Mouse (Mus musculus): ENCODE results near the gene Dgcr2. TPM values are rescaled to one million over a fixed set of nuclear protein-coding genes. Genes with fewer than 3 reads are reported as not detected.

The Dgcr2 gene
- polyA plus RNA-seq (2012; rRNA removed), result 110 and 113 TPM in 2 replicates

DNA sequence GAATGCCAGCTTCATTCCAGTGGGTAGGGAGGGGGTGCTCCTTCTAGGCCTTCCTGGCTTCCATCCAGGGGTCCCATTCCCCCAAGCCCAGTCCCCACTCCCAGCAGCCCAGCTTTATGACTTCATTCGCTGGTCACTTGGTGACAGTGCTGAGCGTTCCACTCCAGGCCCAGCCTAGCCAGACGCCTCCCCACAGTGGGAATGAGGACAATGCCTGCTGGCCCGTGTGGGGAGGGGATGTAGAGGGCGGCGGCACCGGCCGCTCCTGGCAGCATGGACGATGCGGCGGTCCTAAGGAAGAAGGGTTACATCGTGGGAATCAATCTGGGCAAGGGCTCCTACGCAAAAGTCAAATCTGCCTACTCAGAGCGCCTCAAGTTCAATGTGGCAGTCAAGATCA lies at the start of gene Dgcr2, which contains the start of gene Tssk2:
Gene Dgcr2, minus strand, starts transcription at position 101 of the 400 bp plus-strand sequence.
Gene Tssk2, plus strand, starts transcription at position 176 of the 400 bp plus-strand sequence.

DNA sequence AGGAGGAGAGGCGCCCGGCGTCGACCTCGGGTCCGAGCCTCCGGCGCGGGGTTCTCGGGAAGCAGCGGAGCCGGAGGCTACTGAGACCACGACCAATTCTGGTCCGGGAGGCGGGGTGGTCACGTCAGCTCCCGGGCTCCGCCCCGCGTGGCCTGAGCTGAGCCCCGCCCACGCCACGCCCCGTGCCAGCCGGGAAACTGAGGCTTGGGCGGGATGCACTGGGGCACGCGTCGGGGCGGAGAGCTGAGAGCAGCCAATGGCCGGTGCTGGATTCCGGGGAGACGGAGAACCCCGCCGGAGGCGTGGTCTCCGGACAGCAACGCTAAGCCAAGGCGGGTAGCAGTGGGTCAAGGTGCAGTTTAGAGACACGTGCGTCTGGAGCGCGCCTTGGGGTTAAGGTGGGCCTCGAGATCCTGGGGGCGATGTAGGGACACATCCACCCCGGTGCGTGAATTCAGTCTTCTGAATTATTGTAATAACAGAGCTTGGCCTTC lies 29.8 kb upstream of the Dgcr2 start, which contains the start of gene Slc25a1:
Gene Slc25a1, minus strand, starts transcription at position 133 of the 494 bp plus-strand sequence.

GRCm38 (mm10) chr16:17914307-17915249 lies 16.2 kb upstream of the Dgcr2 start, which contains the start of gene Gsc2:
Gene Gsc2, minus strand, starts transcription at chr16:17915059.

GRCm38 (mm10) chr16:17911052-17911595 lies 12.8 kb upstream of the Dgcr2 start, which contains the start of gene Ess2:
Gene Ess2, minus strand, starts transcription at chr16:17911348.

DNA sequence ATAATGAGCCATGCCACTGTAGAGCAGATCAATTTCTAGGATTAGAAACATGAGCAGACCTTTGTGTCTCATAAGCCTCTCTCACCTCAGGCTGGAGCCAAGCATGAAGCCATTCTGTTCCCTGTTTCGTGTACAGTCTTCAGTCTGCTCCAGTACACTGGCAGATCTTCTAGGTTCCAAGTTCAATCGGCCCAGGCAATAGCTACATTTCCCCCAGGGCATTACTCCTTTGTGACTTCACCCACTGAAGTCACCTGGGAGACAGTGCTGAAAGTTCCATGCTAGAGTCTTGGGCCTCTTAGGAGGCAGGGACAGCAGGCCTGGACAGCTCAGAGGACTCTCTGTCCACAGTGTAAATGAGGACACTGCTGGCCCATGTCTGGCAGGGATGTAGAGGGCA lies 4.4 kb downstream of the Dgcr2 start, which contains the start of gene Tssk1:
Gene Tssk1, plus strand, starts transcription at position 301 of the 400 bp plus-strand sequence.

GRCm38 (mm10) chr16:17891567-17891959 lies 6.8 kb downstream of the Dgcr2 start, which contains the start of gene Gm20518:
Gene Gm20518, minus strand, starts transcription at chr16:17891671.

DNA sequence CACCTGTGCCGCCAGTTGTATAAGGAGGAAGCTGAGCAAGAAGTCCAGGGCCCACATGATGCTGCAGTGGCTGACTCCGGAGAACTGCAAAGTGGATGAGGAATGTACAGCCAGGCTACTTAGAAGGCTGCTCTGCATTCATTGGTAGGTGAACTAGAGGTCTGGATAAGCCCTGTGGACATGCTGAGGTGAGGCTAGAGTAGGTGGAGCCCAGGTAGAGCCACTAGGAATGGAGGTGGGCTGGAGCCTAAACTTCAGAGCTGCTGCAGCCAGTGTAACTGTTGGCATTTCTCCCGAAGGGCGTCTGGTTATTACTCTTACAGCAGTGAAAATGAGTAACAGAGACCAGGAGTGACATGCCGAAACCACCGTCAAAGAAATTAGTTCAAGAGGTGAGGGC lies 60.3 kb downstream of the Dgcr2 start, which contains the start of gene Car15:
Gene Car15, minus strand, starts transcription at position 314 of the 400 bp plus-strand sequence.

DNA sequence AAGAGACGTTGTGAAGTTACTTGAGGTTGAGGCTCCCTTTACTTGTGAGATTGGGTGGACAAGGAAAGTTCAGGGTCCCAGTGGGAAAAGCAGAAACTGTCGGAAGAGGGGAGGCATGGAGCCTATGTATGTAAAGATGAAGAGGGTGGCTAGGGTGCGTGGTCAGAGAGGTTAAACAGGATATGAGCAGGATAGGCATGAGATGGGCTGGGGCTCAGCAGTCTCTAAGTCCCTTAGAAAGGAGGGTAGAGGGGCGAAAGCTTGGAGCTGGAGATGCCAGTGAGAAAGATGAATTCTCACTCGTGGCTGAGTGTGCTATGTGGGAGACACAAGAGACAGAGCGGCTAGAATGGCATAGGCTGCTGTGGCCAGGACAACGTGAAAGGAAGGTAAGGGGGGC lies 65.5 kb downstream of the Dgcr2 start, which contains the start of gene B830017H08Rik:
Gene B830017H08Rik, plus strand, starts transcription at position 301 of the 400 bp plus-strand sequence.

DNA sequence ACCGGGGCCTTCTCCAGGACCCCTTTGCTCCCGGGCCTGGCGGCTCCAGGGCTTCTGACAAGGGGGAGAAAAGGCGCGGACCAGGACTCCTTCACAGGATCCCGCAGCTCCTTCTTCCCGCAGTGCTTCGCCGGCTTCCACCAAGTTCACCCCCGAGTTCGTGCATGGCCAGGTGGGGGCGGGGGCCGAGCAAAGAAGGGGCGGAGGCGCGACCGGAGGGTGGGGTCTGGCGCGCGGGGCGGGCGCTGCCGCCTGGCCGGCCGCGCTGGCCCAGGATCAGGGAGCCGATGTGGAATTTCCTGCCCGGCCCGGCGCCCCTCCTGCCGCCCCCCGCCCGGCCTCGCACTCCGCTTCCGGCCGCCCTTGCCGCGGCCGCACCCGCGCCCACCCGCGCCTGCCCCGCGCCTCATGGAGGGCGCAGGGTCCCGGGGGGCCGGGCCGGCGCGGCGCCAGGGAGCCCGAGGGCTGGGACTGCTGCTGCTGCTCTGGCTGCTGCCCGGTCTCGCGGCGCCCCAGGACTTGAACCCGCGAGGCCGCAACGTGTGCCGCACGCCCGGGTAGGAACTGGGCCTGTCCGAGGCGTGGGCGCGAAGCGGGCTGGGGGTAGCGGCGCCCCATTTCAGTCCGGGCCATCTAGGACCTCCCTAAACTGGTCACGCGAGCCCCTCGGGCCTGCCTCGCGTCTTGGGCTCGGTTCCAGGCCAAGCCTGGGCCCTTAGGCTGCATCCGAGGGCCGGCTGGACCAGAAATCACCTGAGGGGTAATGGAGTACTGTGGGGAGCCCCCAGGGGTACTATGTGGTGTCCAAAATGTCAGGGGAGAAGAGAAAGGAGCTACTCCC lies 101.2 kb downstream of the Dgcr2 start, which contains the start of gene Scarf2:
Gene Scarf2, plus strand, starts transcription at position 312 of the 841 bp plus-strand sequence.

Other genes starting within 250 kb of the Dgcr2 start
- gene Med15, start 165.7 kb downstream of the Dgcr2 start, polyA plus RNA-seq (2012; rRNA removed), result 66.0 and 74.6 TPM in 2 replicates
- 87.9 and 99.2 TPM in 2 replicates for gene Klhl22, start 138.9 kb downstream of the Dgcr2 start, polyA plus RNA-seq (2012; rRNA removed)
- 13.9 and 53.3 TPM in 2 replicates for gene Scarf2, start 101.3 kb downstream of the Dgcr2 start, polyA plus RNA-seq (2012; rRNA removed)
- 2.3 and 3.5 TPM in 2 replicates for gene B830017H08Rik, start 65.4 kb downstream of the Dgcr2 start, polyA plus RNA-seq (2012; rRNA removed)
- gene Car15, start 60.2 kb downstream of the Dgcr2 start, polyA plus RNA-seq (2012; rRNA removed), result 13.6 and 15.8 TPM in 2 replicates
- 2.5 and 2.7 TPM in 2 replicates for gene Gm20518, start 6.9 kb downstream of the Dgcr2 start, polyA plus RNA-seq (2012; rRNA removed)
- 0.08 and 0.09 TPM in 2 replicates for gene Tssk1, start 4.3 kb downstream of the Dgcr2 start, polyA plus RNA-seq (2012; rRNA removed)
- 0.11 TPM in 1 of 2 replicates, not detected in the other for gene Tssk2, start 75 bp upstream of the Dgcr2 start, polyA plus RNA-seq (2012; rRNA removed)
- gene Ess2, start 12.8 kb upstream of the Dgcr2 start, polyA plus RNA-seq (2012; rRNA removed), result 53.4 and 53.6 TPM in 2 replicates
- gene Gsc2, start 16.5 kb upstream of the Dgcr2 start, polyA plus RNA-seq (2012; rRNA removed), result 0.38 and 0.84 TPM in 2 replicates
- 105 TPM in 2 replicates for gene Slc25a1, start 29.7 kb upstream of the Dgcr2 start, polyA plus RNA-seq (2012; rRNA removed)
- gene Vpreb2, start 81.9 kb upstream of the Dgcr2 start, polyA plus RNA-seq (2012; rRNA removed), result not detected in 2 replicates
- 111 and 118 TPM in 2 replicates for gene Dgcr6, start 154.3 kb upstream of the Dgcr2 start, polyA plus RNA-seq (2012; rRNA removed)
- gene Prodh, start 191.6 kb upstream of the Dgcr2 start, polyA plus RNA-seq (2012; rRNA removed), result 10.0 and 12.3 TPM in 2 replicates
- gene Rtn4r, start 229.1 kb upstream of the Dgcr2 start, polyA plus RNA-seq (2012; rRNA removed), result 31.5 and 34.6 TPM in 2 replicates